Mouse (Mus musculus): ENCODE measurements around the gene Mdc1.

DNA sequence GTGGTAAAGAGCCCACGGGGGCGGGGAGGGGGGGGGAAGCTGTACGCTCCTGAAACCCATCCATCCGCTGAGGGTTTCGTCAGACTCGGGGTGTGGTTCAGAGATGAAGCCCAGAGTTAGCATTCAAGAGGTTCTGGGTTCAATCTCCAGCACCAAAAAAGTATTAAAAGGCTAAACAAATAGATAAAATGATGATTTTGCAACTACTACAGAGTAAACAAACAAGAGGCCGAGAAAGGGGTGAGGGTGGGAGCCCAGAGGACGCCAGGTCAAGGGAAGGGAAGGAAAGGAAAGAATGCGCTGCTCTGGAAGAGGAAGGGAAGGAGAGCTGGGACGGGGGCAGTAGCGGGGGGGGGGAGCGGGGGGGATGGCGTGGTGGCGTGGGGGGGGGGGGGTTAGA lies 24.6 kb upstream of the Mdc1 start:
- no peak for TF ChIP-seq CTCF (IDR thresholded peaks at IDR 0.05; ENCODE audit: low read depth)
- no peak for TF ChIP-seq EP300 (optimal IDR thresholded peaks at IDR 0.05)

Data from stomach, postnatal 0 days (tissue).